Mouse (Mus musculus): ENCODE measurements around the gene C130079G13Rik. TPM values are rescaled to one million over a fixed set of nuclear protein-coding genes. Genes with fewer than 3 reads are reported as not detected.
"Not testable (repeated sequence)": the region's sequence is repeated elsewhere in the genome, so short reads cannot be mapped to it uniquely, and the experiment has no call there.

C130079G13Rik gene
- not detected in 2 replicates for polyA plus RNA-seq (2015; fragmentation: Nextera tagmentation; extraction: Ambion mirVana)

DNA sequence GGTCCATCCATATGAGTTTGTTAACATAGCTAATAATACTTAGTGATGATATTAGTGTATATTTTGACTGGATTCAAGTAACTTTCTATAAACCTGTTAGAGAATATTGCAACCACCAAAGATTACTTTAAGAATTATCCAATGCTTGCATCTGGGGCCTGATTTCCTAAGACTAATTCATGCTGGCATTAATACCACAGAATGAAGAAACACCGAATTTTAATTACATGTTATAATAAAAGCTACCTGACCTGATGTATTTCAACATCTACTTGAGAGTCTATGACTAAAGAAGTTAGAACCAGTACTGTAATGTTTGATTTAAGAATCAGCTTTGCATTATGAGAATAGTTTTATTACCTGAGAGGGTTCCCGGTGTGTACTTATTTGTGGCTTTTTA, at the start of gene C130079G13Rik:
C130079G13Rik (plus strand) TSS at position 301 of the 400 bp plus-strand sequence.
- H3K9ac ChIP-seq = no peak within 1 kb of the TSS
- no peaks in the 10 kb centered on the region for H3K27me3 ChIP-seq
- no peak within 1 kb of the TSS for H3K27ac ChIP-seq (replicated peaks)
- H3K4me3 ChIP-seq = no peak within 1 kb of the TSS
- no peaks in the 10 kb centered on the region for H3K36me3 ChIP-seq
- no peak for ATAC-seq (ENCODE audit: low FRiP score, low read depth)
- no peaks in the 10 kb centered on the region for H3K9me3 ChIP-seq
- no peak within 1 kb of the TSS for H3K4me2 ChIP-seq
- H3K4me1 ChIP-seq (replicated peaks) = no peaks in the 10 kb centered on the region
- 95% methylated on average over 2 of the region's 2 CpGs for WGBS

DNA sequence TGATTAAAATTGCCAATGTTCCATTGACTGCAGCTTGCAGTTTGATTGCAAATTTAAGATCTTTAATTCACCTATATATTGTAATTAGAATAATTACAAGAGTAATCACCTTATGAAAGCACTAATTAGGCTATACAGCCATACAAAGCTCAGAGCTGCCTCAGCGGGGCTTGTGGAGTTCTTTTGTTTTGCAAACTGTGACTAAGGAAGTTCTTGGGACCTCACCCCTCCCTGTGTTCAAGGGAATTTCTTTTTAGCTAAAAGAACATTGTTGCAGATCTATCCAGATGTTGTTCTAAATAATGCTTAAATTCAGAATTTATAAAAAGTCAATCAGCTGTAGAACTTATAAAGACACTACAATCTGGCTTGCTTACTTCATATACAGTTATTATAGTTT, 47.4 kb upstream of the C130079G13Rik start:
- not testable (repeated sequence) for H3K9ac ChIP-seq; H3K4me3 ChIP-seq; H3K4me1 ChIP-seq (replicated peaks); H3K4me2 ChIP-seq; H3K9me3 ChIP-seq; ATAC-seq (ENCODE audit: low FRiP score, low read depth); H3K27ac ChIP-seq (replicated peaks); H3K36me3 ChIP-seq; H3K27me3 ChIP-seq
- WGBS = 27% methylated on average over 1 of the region's 1 CpGs

DNA sequence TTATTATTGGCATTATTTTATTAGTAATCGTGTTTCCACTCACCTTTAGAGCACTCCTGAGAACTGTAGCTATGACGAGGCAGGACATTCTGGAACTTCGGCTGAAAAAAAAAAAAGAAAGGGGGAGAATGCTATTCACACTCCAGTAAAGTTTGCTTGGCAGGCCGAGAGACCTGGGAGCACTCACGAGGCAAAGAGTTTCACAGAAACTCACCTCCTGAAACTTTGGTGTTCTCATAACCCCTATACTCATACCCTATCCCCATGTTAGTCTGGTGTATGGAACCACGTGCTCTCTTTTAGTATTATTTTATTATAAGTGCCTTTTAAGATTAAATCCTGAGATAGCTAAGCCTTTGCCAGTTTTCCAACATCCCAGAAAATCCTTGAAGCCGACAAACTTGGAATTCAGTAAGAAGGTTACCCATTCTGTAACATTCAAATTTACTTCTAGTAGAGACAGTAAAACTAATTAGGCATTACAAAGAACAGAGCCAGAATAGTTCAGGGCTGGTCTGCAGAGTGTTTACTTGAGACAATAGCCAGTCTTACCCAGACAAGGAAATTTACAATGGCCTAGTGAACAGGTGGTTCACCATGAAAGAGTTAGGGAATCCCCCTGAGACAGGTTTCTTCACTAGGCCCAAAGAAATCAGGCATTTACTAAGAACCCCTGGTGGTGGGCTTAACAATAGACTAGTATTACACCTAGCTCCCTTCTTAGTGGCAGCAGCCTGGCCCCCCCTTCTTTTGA, 45.0 kb upstream of the C130079G13Rik start:
- H3K27ac ChIP-seq (replicated peaks); H3K4me1 ChIP-seq (replicated peaks); H3K4me3 ChIP-seq; ATAC-seq (ENCODE audit: low FRiP score, low read depth); H3K4me2 ChIP-seq; H3K9ac ChIP-seq; H3K27me3 ChIP-seq; H3K9me3 ChIP-seq; H3K36me3 ChIP-seq: not testable (repeated sequence)
- 78% methylated on average over 7 of the region's 7 CpGs for WGBS

DNA sequence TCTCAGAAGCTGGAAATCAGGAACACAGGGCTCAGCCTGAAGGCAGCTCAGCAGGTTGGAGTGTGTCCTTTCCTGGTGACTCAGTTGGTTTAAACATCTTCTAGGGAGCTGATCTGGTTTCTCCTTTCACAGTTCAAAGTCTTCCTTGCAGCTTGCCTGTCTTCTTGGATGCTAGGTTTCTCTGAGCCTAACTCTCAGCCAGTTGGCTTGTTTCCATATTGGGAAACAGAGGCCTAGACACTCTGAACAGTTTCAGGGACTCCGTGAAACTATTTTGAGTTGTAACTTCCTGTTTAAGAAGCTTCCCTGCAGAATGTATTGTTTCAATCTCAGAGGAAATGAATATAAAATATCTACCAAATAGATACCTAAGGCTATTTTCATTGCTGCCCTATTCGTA, 31.7 kb upstream of the C130079G13Rik start:
- ATAC-seq (ENCODE audit: low FRiP score, low read depth) = no peak
- Histone ChIP-seq H3K27ac (replicated peaks) (no peak overlapping the region), H3K9me3 (no peaks in the 10 kb centered on the region), H3K4me3 (no peak overlapping the region), H3K4me1 (replicated peaks) (no peaks in the 10 kb centered on the region), H3K36me3 (no peaks in the 10 kb centered on the region), H3K9ac (no peak overlapping the region), H3K4me2 (no peak overlapping the region), H3K27me3 (no peaks in the 10 kb centered on the region)
- WGBS = 93% methylated on average over 2 of the region's 2 CpGs

DNA sequence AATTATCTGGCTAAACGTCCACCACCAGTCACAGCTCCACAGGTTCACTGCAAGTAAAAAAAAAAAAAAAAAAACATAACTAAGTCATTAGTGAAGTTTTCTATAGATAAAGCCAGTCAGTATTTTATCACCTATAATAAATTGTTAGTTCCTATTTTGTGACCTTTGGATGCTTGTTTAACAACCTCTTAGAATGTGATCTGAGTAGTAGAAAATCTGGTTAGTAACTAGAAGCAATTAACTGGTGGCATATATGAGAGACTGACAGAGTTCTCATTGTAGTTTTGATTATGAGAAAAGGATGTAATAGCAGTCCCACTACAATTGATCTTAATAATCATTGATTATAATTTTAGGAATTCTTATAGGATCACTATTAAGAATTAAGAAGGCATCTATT, 9.6 kb downstream of the C130079G13Rik start:
- no peaks in the 10 kb centered on the region for H3K36me3 ChIP-seq
- no peak overlapping the region for H3K4me3 ChIP-seq
- no peak overlapping the region for H3K4me2 ChIP-seq
- H3K4me1 ChIP-seq (replicated peaks) = no peaks in the 10 kb centered on the region
- ATAC-seq (ENCODE audit: low FRiP score, low read depth) = no peak
- WGBS = 76% methylated on average over 1 of the region's 1 CpGs
- H3K9ac ChIP-seq = no peak overlapping the region
- no peaks in the 10 kb centered on the region for H3K9me3 ChIP-seq
- H3K27me3 ChIP-seq = no peaks in the 10 kb centered on the region
- no peak overlapping the region for H3K27ac ChIP-seq (replicated peaks)

DNA sequence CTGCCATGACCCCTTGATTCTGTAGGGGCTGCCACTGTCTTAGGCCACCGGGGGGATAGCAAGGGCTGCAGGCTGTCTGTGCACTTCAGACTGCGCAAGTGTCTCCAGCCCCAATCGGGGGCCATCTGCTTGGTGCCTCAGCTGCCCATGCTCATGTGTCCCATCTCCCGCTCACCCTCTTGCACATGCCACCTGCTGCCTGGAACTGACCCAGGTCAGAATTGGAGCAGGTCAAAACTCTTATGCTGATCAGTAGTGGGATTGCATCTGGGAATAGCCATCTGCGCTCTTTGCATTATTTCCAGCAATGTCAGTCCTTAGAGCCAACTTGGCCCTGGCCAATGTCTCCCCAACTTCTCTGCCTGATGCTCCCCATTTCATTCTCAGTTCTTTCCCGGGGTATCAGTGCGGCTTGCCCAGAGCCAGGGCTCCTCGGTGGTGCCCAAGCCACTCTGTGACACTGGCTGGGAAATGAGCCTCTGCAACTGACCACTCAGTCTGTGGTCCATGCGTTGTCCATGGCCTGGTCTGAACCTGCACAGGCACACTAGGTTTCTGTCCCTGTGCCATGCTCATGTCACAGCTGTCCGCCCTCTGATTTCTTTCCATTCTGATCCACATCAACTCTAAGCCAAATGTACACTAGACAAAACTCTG, 22.4 kb downstream of the C130079G13Rik start:
- WGBS = 86% methylated on average over 10 of the region's 10 CpGs
- H3K36me3 ChIP-seq = no peaks in the 10 kb centered on the region

DNA sequence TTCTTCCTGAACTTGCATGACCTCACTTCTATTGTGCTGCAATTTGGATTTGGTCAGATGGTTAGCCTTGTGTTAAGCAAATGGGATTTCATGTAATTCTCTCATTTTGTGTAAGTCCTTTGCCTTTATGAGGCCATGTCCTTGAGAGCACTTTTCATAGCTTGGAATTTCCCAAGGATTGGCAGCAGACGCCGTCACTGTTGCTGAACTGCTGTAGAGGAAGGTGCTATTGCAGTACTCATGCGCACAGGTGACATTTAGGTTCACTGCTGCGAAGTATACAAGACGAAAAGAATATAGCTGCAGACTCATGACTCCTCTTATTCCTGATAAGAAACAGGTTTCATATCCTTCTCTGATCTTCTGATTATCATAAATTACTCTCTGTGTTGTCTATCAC, 45.9 kb downstream of the C130079G13Rik start:
- H3K4me3 ChIP-seq = no peak overlapping the region
- H3K9ac ChIP-seq = no peak overlapping the region
- no peaks in the 10 kb centered on the region for H3K9me3 ChIP-seq
- WGBS = 80% methylated on average over 5 of the region's 5 CpGs
- no peaks in the 10 kb centered on the region for H3K36me3 ChIP-seq
- no peak for ATAC-seq (ENCODE audit: low FRiP score, low read depth)
- H3K27ac ChIP-seq (replicated peaks) = no peak overlapping the region
- no peak overlapping the region for H3K4me2 ChIP-seq
- no peaks in the 10 kb centered on the region for H3K27me3 ChIP-seq
- H3K4me1 ChIP-seq (replicated peaks) = no peaks in the 10 kb centered on the region

More for the DNA sequence above, 22.4 kb downstream of the C130079G13Rik start:
- H3K9me3 ChIP-seq = no peaks in the 10 kb centered on the region
- H3K9ac ChIP-seq = no peak overlapping the region
- H3K4me1 ChIP-seq (replicated peaks) = no peaks in the 10 kb centered on the region
- H3K4me2 ChIP-seq = no peak overlapping the region
- no peaks in the 10 kb centered on the region for H3K27me3 ChIP-seq
- 0 out of 2 replicates have a peak, but pooled peaks have one; percentile 19 for ATAC-seq (ENCODE audit: low FRiP score, low read depth)
- no peak overlapping the region for H3K4me3 ChIP-seq
- no peak overlapping the region for H3K27ac ChIP-seq (replicated peaks)

DNA sequence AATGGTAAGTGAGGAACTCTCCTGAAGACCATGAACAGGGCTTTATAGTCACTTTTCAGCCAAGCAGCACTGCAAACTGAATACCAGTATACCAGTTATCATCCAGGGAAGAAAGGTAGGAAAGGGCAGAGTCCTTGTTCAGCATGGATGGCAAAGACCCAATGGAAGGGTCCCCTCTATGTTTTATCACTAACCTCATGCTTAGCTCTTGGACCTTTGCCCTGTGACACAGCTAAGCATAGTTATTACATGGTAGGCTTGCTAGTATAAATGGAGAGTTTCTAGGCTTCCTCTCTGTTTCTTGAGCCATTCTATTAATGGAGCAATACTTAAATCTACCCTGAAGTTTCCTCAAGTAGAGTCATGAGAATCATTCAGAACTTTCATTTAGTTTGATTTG, 49.6 kb downstream of the C130079G13Rik start:
- Histone ChIP-seq H3K9me3 (no peaks in the 10 kb centered on the region), H3K4me2 (no peak overlapping the region), H3K4me3 (no peak overlapping the region), H3K36me3 (no peaks in the 10 kb centered on the region), H3K9ac (no peak overlapping the region), H3K4me1 (replicated peaks) (no peaks in the 10 kb centered on the region), H3K27me3 (no peaks in the 10 kb centered on the region), H3K27ac (replicated peaks) (no peak overlapping the region)
- ATAC-seq (ENCODE audit: low FRiP score, low read depth) = no peak

Other genes with a start within 250 kb of the C130079G13Rik start
- gene Gm5538, start 195.4 kb upstream of the C130079G13Rik start, polyA plus RNA-seq (2015; fragmentation: Nextera tagmentation; extraction: Ambion mirVana) = not detected in 2 replicates
- not detected in 2 replicates for gene Gm8298, start 64.2 kb upstream of the C130079G13Rik start, polyA plus RNA-seq (2015; fragmentation: Nextera tagmentation; extraction: Ambion mirVana)
- gene Aadacl2, start 81.5 kb downstream of the C130079G13Rik start, polyA plus RNA-seq (2015; fragmentation: Nextera tagmentation; extraction: Ambion mirVana) = not detected in 2 replicates
- not detected in 2 replicates for gene Aadac, start 100.5 kb downstream of the C130079G13Rik start, polyA plus RNA-seq (2015; fragmentation: Nextera tagmentation; extraction: Ambion mirVana)
- gene Sucnr1, start 156.7 kb downstream of the C130079G13Rik start, polyA plus RNA-seq (2015; fragmentation: Nextera tagmentation; extraction: Ambion mirVana) = not detected in 2 replicates

Data from hindbrain, embryonic 15.5 days (tissue).